Mouse (Mus musculus): ENCODE results near the gene Tmem30c. TPM values are rescaled to one million over a fixed set of nuclear protein-coding genes. Genes with fewer than 3 reads are reported as not detected.
"Not testable (repeated sequence)": the region's sequence is repeated elsewhere in the genome, so short reads cannot be mapped to it uniquely, and the experiment has no call there.

Tmem30c gene
- total RNA-seq, 2 experiments from 2014 or later, result not detected

- DNase-seq (ENCODE audit: low spot score in 2 of 2), result no peak
Measured at GRCm38 (mm10) chr16:57242857-57243204, 49.8 kb downstream of the Tmem30c start.

GRCm38 (mm10) chr16:57235871-57236510 is 56.7 kb downstream of the Tmem30c start:
- DNase-seq (ENCODE audit: low spot score in 2 of 2), result no peak

- not testable (repeated sequence) for DNase-seq (ENCODE audit: low spot score in 2 of 2)
Measured at GRCm38 (mm10) chr16:57231937-57232310, 60.7 kb downstream of the Tmem30c start.

- peak; percentile 95 to 96 for DNase-seq (ENCODE audit: low spot score in 2 of 2)
Measured at GRCm38 (mm10) chr16:57231089-57231936, 61.4 kb downstream of the Tmem30c start, which contains the start of gene Tbc1d23. Gene Tbc1d23 (minus strand): TSS chr16:57231504.

- no peak for DNase-seq (ENCODE audit: low spot score in 2 of 2)
Measured at GRCm38 (mm10) chr16:57226444-57226843, 66.2 kb downstream of the Tmem30c start.

GRCm38 (mm10) chr16:57220361-57220760 is 72.3 kb downstream of the Tmem30c start:
- no peak for DNase-seq (ENCODE audit: low spot score in 2 of 2)

Other genes with a start within 250 kb of the Tmem30c start
- not detected for gene Tmem45a2, start 221.5 kb downstream of the Tmem30c start, total RNA-seq (2021)
- 10 to 100 TPM; 47.5 to 56.4 TPM for gene Tomm70a, start 171.2 kb downstream of the Tmem30c start, total RNA-seq (2021)
- 10 to 100 TPM; 36.8 to 38.8 TPM for gene Nit2, start 125.5 kb downstream of the Tmem30c start, total RNA-seq (2021)
- 10 to 100 TPM; 33.9 to 34.3 TPM for gene Tbc1d23, start 61.4 kb downstream of the Tmem30c start, total RNA-seq (2021)
- 10 to 100 TPM; 21.3 to 32.1 TPM for gene Filip1l, start 60.2 kb upstream of the Tmem30c start, total RNA-seq (2021)